Comparison of ENCODE assay signal across 14 mouse cellular contexts in genomic region chr12:17652216-17653050, GRCm38 (mm10). TPM values are rescaled to one million over a fixed set of nuclear protein-coding genes. Genes with fewer than 3 reads are reported as not detected.
DNase-seq lines count a peak whose midpoint lies in the region; ATAC-seq and TF ChIP-seq lines count a peak whose summit lies in the region.
"Had no signal": no experiment of that assay in that cellular context is flagged by ENCODE, and none has a peak within 500 bp of the region (broad histone marks: within the 10 kb centered on the region; RNA-seq: fewer than 3 reads in every experiment).

No protein-coding gene starts in this region.

- 44% methylated on average over 8 of the region's 8 CpGs for WGBS in forebrain, embryonic 13.5 days
- WGBS in forebrain, embryonic 12.5 days: 43% methylated on average over 8 of the region's 8 CpGs
- 40% methylated on average over 8 of the region's 8 CpGs for WGBS in neural tube, embryonic 14.5 days
- WGBS in hindbrain, postnatal 0 days: 26% methylated on average over 8 of the region's 8 CpGs
- 47% methylated on average over 8 of the region's 8 CpGs for WGBS in kidney, embryonic 16.5 days

- no peak overlapping the region for H3K27ac ChIP-seq in forebrain, embryonic 13.5 days
- H3K27ac ChIP-seq in forebrain, embryonic 12.5 days: no peak overlapping the region
- no peak overlapping the region for H3K27ac ChIP-seq in neural tube, embryonic 14.5 days (ENCODE audit: low read depth, low read length)
- peak overlapping the region; percentile 56 for H3K27ac ChIP-seq in hindbrain, postnatal 0 days
- no peak overlapping the region for H3K27ac ChIP-seq in kidney, embryonic 16.5 days (ENCODE audit: low read length)
- H3K27ac ChIP-seq: embryonic facial prominence, embryonic 13.5 days; kidney, embryonic 15.5 days had no signal

- H3K4me3 ChIP-seq in forebrain, embryonic 13.5 days: no peak overlapping the region
- H3K4me3 ChIP-seq in forebrain, embryonic 12.5 days (replicated peaks): no peak overlapping the region
- no peak overlapping the region for H3K4me3 ChIP-seq in neural tube, embryonic 14.5 days (ENCODE audit: low read depth, low read length)
- H3K4me3 ChIP-seq in hindbrain, postnatal 0 days (ENCODE audit: low read length): no peak overlapping the region
- H3K4me3 ChIP-seq in kidney, embryonic 16.5 days (ENCODE audit: low read length): no peak overlapping the region
- H3K4me3 ChIP-seq: embryonic facial prominence, embryonic 13.5 days; kidney, embryonic 15.5 days had no signal

- no peak overlapping the region for H3K9ac ChIP-seq in forebrain, embryonic 13.5 days
- H3K9ac ChIP-seq in forebrain, embryonic 12.5 days: no peak overlapping the region
- H3K9ac ChIP-seq in neural tube, embryonic 14.5 days (replicated peaks; ENCODE audit: low read depth, low read length): no peak overlapping the region
- no peak overlapping the region for H3K9ac ChIP-seq in hindbrain, postnatal 0 days (replicated peaks; ENCODE audit: low read length)
- H3K9ac ChIP-seq in kidney, embryonic 16.5 days (replicated peaks; ENCODE audit: low read length): no peak overlapping the region
- H3K9ac ChIP-seq: embryonic facial prominence, embryonic 13.5 days; kidney, embryonic 15.5 days; liver, postnatal 0 days had no signal

- H3K4me2 ChIP-seq in forebrain, embryonic 13.5 days: no peak overlapping the region
- H3K4me2 ChIP-seq in forebrain, embryonic 12.5 days: no peak overlapping the region
- no peak overlapping the region for H3K4me2 ChIP-seq in neural tube, embryonic 14.5 days (ENCODE audit: low read depth, low read length)
- H3K4me2 ChIP-seq in hindbrain, postnatal 0 days (ENCODE audit: low read depth, low read length): no peak overlapping the region
- H3K4me2 ChIP-seq in kidney, embryonic 16.5 days (replicated peaks; ENCODE audit: low read depth, low read length): no peak overlapping the region
- H3K4me2 ChIP-seq: embryonic facial prominence, embryonic 13.5 days; kidney, embryonic 15.5 days had no signal

- TF ChIP-seq CTCF in hindbrain, postnatal 0 days (IDR thresholded peaks at IDR 0.05; ENCODE audit: low read depth): no peak

- H3K27me3 ChIP-seq in forebrain, embryonic 13.5 days: no peaks in the 10 kb centered on the region
- H3K27me3 ChIP-seq in forebrain, embryonic 12.5 days: no peaks in the 10 kb centered on the region
- no peaks in the 10 kb centered on the region for H3K27me3 ChIP-seq in neural tube, embryonic 14.5 days (ENCODE audit: control insufficient read depth, insufficient read depth, low read length)
- no peaks in the 10 kb centered on the region for H3K27me3 ChIP-seq in hindbrain, postnatal 0 days (ENCODE audit: insufficient read depth, low read length)
- no peaks in the 10 kb centered on the region for H3K27me3 ChIP-seq in kidney, embryonic 16.5 days (ENCODE audit: insufficient read depth, low read length)
- H3K27me3 ChIP-seq: embryonic facial prominence, embryonic 13.5 days; kidney, embryonic 15.5 days had no signal

- H3K36me3 ChIP-seq in forebrain, embryonic 13.5 days (ENCODE audit: poor library complexity, severe bottlenecking): no peaks in the 10 kb centered on the region
- no peaks in the 10 kb centered on the region for H3K36me3 ChIP-seq in forebrain, embryonic 12.5 days (replicated peaks)
- no peaks in the 10 kb centered on the region for H3K36me3 ChIP-seq in neural tube, embryonic 14.5 days (ENCODE audit: control insufficient read depth, insufficient read depth, low read length)
- no peaks in the 10 kb centered on the region for H3K36me3 ChIP-seq in hindbrain, postnatal 0 days (ENCODE audit: insufficient read depth, low read length)
- H3K36me3 ChIP-seq in kidney, embryonic 16.5 days (ENCODE audit: insufficient read depth, low read length): no peaks in the 10 kb centered on the region
- H3K36me3 ChIP-seq: embryonic facial prominence, embryonic 13.5 days; kidney, embryonic 15.5 days had no signal

- no peak for DNase-seq in neural tube, embryonic 10.5 days (ENCODE audit: extremely low spot score, low spot score)
- DNase-seq in cerebellum, adult 9-10 months: peak; percentile 45
- DNase-seq in hindbrain, postnatal 0 days (ENCODE audit: low spot score): peak; percentile 66
- no peak for DNase-seq in natural killer cell, adult 2 months (ENCODE audit: low spot score in 2 of 2)
- DNase-seq: gastrocnemius, postnatal 10 days; liver, postnatal 0 days; right cerebral cortex, adult 18-20 months had no signal

- no peaks in the 10 kb centered on the region for H3K9me3 ChIP-seq in forebrain, embryonic 13.5 days (replicated peaks)
- H3K9me3 ChIP-seq in forebrain, embryonic 12.5 days: no peaks in the 10 kb centered on the region
- no peaks in the 10 kb centered on the region for H3K9me3 ChIP-seq in neural tube, embryonic 14.5 days (ENCODE audit: control insufficient read depth, low read length)
- H3K9me3 ChIP-seq in hindbrain, postnatal 0 days (ENCODE audit: low read length): no peaks in the 10 kb centered on the region
- H3K9me3 ChIP-seq in kidney, embryonic 16.5 days (ENCODE audit: low read length): peaks cover 16% of the 10 kb centered on the region; the same call in 1 of the 2 replicates

- peak; percentile 19; the same call in 1 of the 2 replicates for ATAC-seq in forebrain, embryonic 13.5 days
- no peak; the same call in 1 of the 2 replicates for ATAC-seq in forebrain, embryonic 12.5 days (ENCODE audit: low FRiP score)
- ATAC-seq in neural tube, embryonic 14.5 days (ENCODE audit: low read depth): 0 out of 2 replicates have a peak, but pooled peaks have one; percentile 24
- peak; percentile 50 for ATAC-seq in hindbrain, postnatal 0 days
- no peak for ATAC-seq in kidney, embryonic 16.5 days (ENCODE audit: low FRiP score, low TSS enrichment)
- ATAC-seq: liver, postnatal 0 days; midbrain, embryonic 16.5 days had no signal

- peaks cover 11% of the 10 kb centered on the region; the same call in 1 of the 2 replicates for H3K4me1 ChIP-seq in forebrain, embryonic 13.5 days
- peaks cover 4% of the 10 kb centered on the region; the same call in 1 of the 2 replicates for H3K4me1 ChIP-seq in forebrain, embryonic 12.5 days
- H3K4me1 ChIP-seq in neural tube, embryonic 14.5 days (ENCODE audit: control insufficient read depth, insufficient read depth, low read length): no peaks in the 10 kb centered on the region
- no peaks in the 10 kb centered on the region for H3K4me1 ChIP-seq in hindbrain, postnatal 0 days (ENCODE audit: insufficient read depth, low read length)
- H3K4me1 ChIP-seq in kidney, embryonic 16.5 days (ENCODE audit: insufficient read depth, low read length): no peaks in the 10 kb centered on the region
- H3K4me1 ChIP-seq: kidney, embryonic 15.5 days had no signal

RNA-seq across cellular contexts. Expression of gene Hpcal1, which starts 38.2 kb away (rescaled TPM):
- polyA plus RNA-seq in forebrain, embryonic 13.5 days (2015; fragmentation: Nextera tagmentation; extraction: Ambion mirVana): 31.4 and 37.0 TPM in 2 replicates
- 36.6 and 41.3 TPM in 2 replicates for polyA plus RNA-seq in forebrain, embryonic 12.5 days (2016; fragmentation: Nextera tagmentation; extraction: Ambion mirVana)
- polyA plus RNA-seq in neural tube, embryonic 14.5 days (2014; fragmentation: Nextera tagmentation; extraction: Ambion mirVana): 115 and 135 TPM in 2 replicates
- total RNA-seq in hindbrain, postnatal 0 days (2014; rRNA removed): 93.9 and 95.2 TPM in 2 replicates
- polyA plus RNA-seq in hindbrain, postnatal 0 days (2015; fragmentation: Nextera tagmentation; extraction: Ambion mirVana): 171 and 180 TPM in 2 replicates
- polyA plus RNA-seq in kidney, embryonic 16.5 days (2015; fragmentation: Nextera tagmentation; extraction: Ambion mirVana): 59.3 and 62.0 TPM in 2 replicates

Comparison
In these comparisons a context has a peak if more than half of its experiments do, and no peak if none do; other contexts are left out.
1. ATAC-seq: peak in forebrain, embryonic 13.5 days (single experiment), neural tube, embryonic 14.5 days (single experiment) and hindbrain, postnatal 0 days (single experiment); none in forebrain, embryonic 12.5 days (single experiment) and kidney, embryonic 16.5 days (single experiment).
2. DNase-seq: peak in cerebellum, adult 9-10 months (single experiment) and hindbrain, postnatal 0 days (single experiment); none in neural tube, embryonic 10.5 days (single experiment) and natural killer cell, adult 2 months (0 of 2).